Mouse (Mus musculus): Measurements from ENCODE around the gene Cradd. TPM values are rescaled to one million over a fixed set of nuclear protein-coding genes. Genes with fewer than 3 reads are reported as not detected.

Cradd gene
- polyA plus RNA-seq, 1 experiment from 2014 or later = 11.7 TPM

DNA sequence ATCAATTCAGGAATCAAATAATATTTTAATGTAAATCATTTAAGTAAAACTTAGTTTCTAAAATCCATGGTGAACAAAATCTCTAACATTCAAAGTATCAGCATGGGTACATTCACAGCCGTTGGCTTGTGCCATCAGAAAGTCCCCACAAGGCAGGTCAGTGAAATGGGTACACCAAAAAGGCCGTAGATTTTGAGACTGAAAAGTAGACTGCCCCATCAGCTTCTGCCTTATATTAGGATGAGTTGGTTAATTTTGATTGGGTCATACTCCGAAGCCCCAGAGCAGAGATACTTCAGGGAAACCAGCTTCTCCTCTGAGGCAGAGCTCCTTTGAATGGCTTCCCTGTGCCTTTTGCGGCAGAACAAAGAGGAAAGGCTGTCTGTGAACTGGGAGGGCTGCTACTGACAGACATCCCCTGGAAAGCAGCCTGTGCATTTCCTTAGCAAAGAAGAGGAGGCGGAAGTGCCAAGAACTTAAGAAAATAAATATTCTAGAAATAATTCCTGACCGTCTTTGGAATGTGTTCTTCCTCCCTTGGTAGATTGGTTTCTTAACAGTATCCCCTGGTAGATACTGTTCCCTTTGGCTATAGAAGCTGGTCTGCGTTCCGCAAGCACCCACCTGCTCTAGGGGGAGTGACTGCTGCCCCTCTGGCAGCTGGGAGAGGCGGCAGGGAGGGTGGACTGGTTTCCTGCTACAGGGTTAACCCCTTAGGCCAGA, 178.6 kb downstream of the Cradd start:
- peaks cover 38% of the 10 kb centered on the region for H3K4me1 ChIP-seq (ENCODE audit: control insufficient read depth, insufficient read depth, low read length)
- no peaks in the 10 kb centered on the region for H3K36me3 ChIP-seq (ENCODE audit: control insufficient read depth, insufficient read depth, low read length)
- peak; percentile 45 for ATAC-seq
- peak; percentile 65 for DNase-seq (ENCODE audit: low spot score)
- H3K9ac ChIP-seq (ENCODE audit: low read length) = peak overlapping the region; percentile 29; the same call in 1 of the 2 replicates
- H3K4me2 ChIP-seq (ENCODE audit: low read length) = no peak overlapping the region
- WGBS = 25% methylated on average over 9 of the region's 9 CpGs
- no peak overlapping the region for H3K4me3 ChIP-seq (ENCODE audit: low read depth, low read length)
- H3K9me3 ChIP-seq (replicated peaks; ENCODE audit: control insufficient read depth, low read length) = no peaks in the 10 kb centered on the region
- H3K27ac ChIP-seq (ENCODE audit: low read depth, low read length) = peak overlapping the region; percentile 27
- no peaks in the 10 kb centered on the region for H3K27me3 ChIP-seq (replicated peaks; ENCODE audit: control insufficient read depth, insufficient read depth, low read length)

DNA sequence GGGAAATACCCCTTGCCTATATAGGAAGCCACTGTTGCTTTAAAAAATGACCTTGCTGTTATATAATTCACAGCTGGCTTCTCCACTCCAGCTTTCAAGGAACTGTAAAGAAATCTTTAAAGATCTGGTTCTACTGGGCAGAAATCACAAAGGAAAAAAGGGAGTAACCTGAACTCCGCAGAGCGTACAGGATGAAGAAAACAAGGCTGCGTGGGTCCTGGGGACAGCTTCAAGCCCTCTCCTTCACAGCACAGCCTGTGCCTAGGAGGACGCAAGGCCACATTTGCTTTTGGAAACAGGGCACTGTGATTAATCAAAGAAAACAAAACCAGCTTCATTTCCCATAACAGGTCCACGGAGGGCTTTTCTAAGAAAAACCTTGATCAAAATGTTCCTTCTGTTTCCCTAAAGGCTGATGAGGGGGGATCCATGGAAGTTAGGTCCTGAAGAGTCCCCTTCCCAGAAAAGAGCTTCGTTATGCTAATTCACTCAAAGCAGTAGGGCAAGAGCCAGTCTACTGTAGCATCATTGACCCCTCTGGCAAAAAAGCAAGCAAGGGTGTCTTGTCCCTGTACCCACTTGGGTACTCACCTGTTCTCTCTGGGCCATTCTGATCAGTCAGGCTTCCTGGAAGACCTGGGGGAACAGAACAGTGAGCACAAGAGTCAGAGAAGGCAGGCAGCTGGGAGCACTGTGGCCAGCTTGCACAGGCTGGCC, 179.4 kb downstream of the Cradd start:
- ATAC-seq = no peak
- no peaks in the 10 kb centered on the region for H3K27me3 ChIP-seq (replicated peaks; ENCODE audit: control insufficient read depth, insufficient read depth, low read length)
- 0 out of 2 replicates have a peak overlapping the region, but pooled peaks have one; percentile 27 for H3K27ac ChIP-seq (ENCODE audit: low read depth, low read length)
- no peak overlapping the region for H3K4me2 ChIP-seq (ENCODE audit: low read length)
- H3K9ac ChIP-seq (ENCODE audit: low read length) = peak overlapping the region; percentile 6; the same call in 1 of the 2 replicates
- H3K36me3 ChIP-seq (ENCODE audit: control insufficient read depth, insufficient read depth, low read length) = no peaks in the 10 kb centered on the region
- H3K9me3 ChIP-seq (replicated peaks; ENCODE audit: control insufficient read depth, low read length) = no peaks in the 10 kb centered on the region
- peaks cover 38% of the 10 kb centered on the region for H3K4me1 ChIP-seq (ENCODE audit: control insufficient read depth, insufficient read depth, low read length)
- H3K4me3 ChIP-seq (ENCODE audit: low read depth, low read length) = no peak overlapping the region
- DNase-seq (ENCODE audit: low spot score) = no peak
- 48% methylated on average over 6 of the region's 6 CpGs for WGBS

DNA sequence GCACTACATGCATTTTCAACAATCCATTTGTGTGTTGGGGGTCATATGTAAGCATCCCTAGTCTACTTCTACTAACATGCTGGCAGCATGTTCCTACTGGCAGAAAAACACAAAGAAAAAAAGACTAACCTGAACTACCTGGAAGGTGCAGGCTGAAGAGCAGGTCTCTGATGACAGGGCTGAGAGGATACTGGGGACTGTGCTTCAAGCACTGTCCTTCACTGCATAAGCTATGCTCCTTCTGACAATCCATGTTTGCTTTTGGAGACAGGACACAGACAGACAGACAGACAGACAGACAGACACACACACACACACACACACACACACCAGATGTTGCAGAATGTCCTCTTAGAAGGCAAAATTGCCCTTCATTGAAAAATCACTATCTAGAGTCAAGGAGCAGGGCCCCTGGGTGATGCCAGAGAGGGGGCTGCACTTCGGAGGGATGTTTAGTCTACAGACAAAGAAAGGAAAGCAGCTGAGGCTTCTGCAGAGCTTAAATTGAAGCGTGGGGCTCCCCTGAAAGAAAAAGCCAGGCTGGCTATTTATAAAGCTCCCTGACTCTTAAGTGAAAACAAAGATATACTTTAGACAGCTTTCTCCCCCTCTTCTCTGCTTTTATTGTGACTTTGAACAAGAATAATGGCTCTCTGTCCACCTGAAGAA, 180.4 kb downstream of the Cradd start:
- DNase-seq (ENCODE audit: low spot score) = peak; percentile 40

DNA sequence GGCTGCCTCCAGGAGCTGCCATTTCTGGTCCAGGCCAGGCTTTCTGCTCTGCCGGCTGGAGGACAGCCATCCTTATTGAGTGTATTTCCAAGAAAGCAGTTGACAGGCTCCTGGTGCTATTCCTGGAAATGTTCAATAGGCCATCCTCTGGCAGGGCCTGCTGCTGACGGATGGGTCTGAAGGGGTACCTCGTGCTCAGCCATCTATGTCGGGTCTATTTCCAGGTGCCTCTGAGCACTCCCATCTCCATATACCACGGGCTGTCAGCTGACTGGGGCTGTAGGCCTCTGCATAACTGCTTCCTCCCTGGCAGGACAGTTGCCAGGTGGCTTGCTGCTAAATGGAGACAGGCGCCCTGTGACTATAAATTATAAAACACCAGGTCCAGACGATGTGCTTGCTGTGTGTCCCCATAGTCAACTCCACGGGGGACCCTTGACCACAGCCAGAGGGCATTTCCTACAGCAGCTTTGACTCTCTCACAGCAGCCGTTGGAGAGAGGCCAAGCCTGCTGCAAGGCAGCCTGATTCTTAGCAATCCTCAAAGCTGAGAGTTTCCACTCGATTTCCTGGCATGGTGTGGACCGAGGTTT, 181.0 kb downstream of the Cradd start:
- ATAC-seq (peak; percentile 49), DNase-seq (ENCODE audit: low spot score) (peak; percentile 74)
- WGBS = 21% methylated on average over 11 of the region's 11 CpGs
- Histone ChIP-seq H3K27me3 (replicated peaks; ENCODE audit: control insufficient read depth, insufficient read depth, low read length) (no peaks in the 10 kb centered on the region), H3K9me3 (replicated peaks; ENCODE audit: control insufficient read depth, low read length) (no peaks in the 10 kb centered on the region), H3K4me3 (ENCODE audit: low read depth, low read length) (no peak overlapping the region), H3K4me1 (ENCODE audit: control insufficient read depth, insufficient read depth, low read length) (peaks cover 38% of the 10 kb centered on the region), H3K36me3 (ENCODE audit: control insufficient read depth, insufficient read depth, low read length) (no peaks in the 10 kb centered on the region), H3K27ac (ENCODE audit: low read depth, low read length) (peak overlapping the region; percentile 53; the same call in 1 of the 2 replicates), H3K9ac (ENCODE audit: low read length) (peak overlapping the region; percentile 32), H3K4me2 (ENCODE audit: low read length) (no peak overlapping the region)

More for the DNA sequence above, 180.4 kb downstream of the Cradd start:
- 7% methylated on average over 2 of the region's 2 CpGs for WGBS
- Histone ChIP-seq H3K4me1 (ENCODE audit: control insufficient read depth, insufficient read depth, low read length) (peaks cover 38% of the 10 kb centered on the region), H3K9ac (ENCODE audit: low read length) (peak overlapping the region; percentile 32), H3K9me3 (replicated peaks; ENCODE audit: control insufficient read depth, low read length) (no peaks in the 10 kb centered on the region), H3K4me3 (ENCODE audit: low read depth, low read length) (no peak overlapping the region), H3K36me3 (ENCODE audit: control insufficient read depth, insufficient read depth, low read length) (no peaks in the 10 kb centered on the region), H3K4me2 (ENCODE audit: low read length) (no peak overlapping the region), H3K27me3 (replicated peaks; ENCODE audit: control insufficient read depth, insufficient read depth, low read length) (no peaks in the 10 kb centered on the region), H3K27ac (ENCODE audit: low read depth, low read length) (peak overlapping the region; percentile 53; the same call in 1 of the 2 replicates)
- no peak for ATAC-seq

DNA sequence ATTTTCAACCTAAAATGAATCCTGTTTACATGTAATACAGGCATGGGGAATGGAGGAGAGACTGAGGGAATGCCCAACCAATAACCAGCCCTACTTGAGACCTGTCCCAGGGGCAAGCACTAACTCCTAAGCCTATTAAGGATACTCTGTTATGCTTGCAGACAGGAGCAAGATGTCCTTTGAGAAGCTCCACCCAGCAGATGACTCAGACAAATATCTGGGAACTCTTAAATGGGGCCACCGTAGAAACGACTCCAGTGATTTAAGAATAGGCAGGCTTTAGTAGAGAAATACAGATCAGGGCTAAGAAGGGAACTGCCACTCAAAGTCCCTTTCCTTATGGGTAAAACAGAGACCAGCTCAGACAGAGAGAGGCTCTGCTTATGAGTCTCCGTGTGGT, 182.9 kb downstream of the Cradd start:
- DNase-seq (ENCODE audit: low spot score) = no peak
- no peaks in the 10 kb centered on the region for H3K36me3 ChIP-seq (ENCODE audit: control insufficient read depth, insufficient read depth, low read length)
- H3K27me3 ChIP-seq (replicated peaks; ENCODE audit: control insufficient read depth, insufficient read depth, low read length) = no peaks in the 10 kb centered on the region
- no peaks in the 10 kb centered on the region for H3K9me3 ChIP-seq (replicated peaks; ENCODE audit: control insufficient read depth, low read length)
- no peak overlapping the region for H3K27ac ChIP-seq (ENCODE audit: low read depth, low read length)
- ATAC-seq = no peak
- H3K4me3 ChIP-seq (ENCODE audit: low read depth, low read length) = no peak overlapping the region
- H3K4me1 ChIP-seq (ENCODE audit: control insufficient read depth, insufficient read depth, low read length) = peaks cover 32% of the 10 kb centered on the region
- H3K9ac ChIP-seq (ENCODE audit: low read length) = no peak overlapping the region
- 77% methylated on average over 3 of the region's 3 CpGs for WGBS
- no peak overlapping the region for H3K4me2 ChIP-seq (ENCODE audit: low read length)

DNA sequence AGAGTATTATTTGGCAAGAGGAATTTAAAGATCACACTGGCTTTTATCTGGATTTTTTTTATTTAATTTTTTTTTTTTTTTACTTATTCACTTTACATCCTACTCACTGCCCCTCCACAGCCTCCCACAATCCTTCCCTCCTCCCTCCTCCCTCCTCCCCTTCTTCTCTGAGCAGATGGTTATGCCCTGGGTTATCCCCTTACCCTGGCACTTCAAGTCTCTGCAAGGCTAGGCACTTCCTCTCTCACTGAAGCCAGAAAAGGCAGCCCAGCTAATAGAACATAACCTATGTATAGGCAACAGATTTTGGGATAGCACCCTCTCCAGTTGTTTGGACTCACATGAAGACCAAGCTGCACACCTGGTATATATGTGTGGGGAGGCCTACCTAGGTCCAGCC, 183.7 kb downstream of the Cradd start:
- no peak for DNase-seq (ENCODE audit: low spot score)
- Histone ChIP-seq H3K36me3 (ENCODE audit: control insufficient read depth, insufficient read depth, low read length) (no peaks in the 10 kb centered on the region), H3K4me3 (ENCODE audit: low read depth, low read length) (no peak overlapping the region), H3K27me3 (replicated peaks; ENCODE audit: control insufficient read depth, insufficient read depth, low read length) (no peaks in the 10 kb centered on the region), H3K4me1 (ENCODE audit: control insufficient read depth, insufficient read depth, low read length) (peaks cover 25% of the 10 kb centered on the region), H3K9me3 (replicated peaks; ENCODE audit: control insufficient read depth, low read length) (no peaks in the 10 kb centered on the region), H3K9ac (ENCODE audit: low read length) (no peak overlapping the region), H3K27ac (ENCODE audit: low read depth, low read length) (no peak overlapping the region), H3K4me2 (ENCODE audit: low read length) (no peak overlapping the region)
- ATAC-seq = no peak

DNA sequence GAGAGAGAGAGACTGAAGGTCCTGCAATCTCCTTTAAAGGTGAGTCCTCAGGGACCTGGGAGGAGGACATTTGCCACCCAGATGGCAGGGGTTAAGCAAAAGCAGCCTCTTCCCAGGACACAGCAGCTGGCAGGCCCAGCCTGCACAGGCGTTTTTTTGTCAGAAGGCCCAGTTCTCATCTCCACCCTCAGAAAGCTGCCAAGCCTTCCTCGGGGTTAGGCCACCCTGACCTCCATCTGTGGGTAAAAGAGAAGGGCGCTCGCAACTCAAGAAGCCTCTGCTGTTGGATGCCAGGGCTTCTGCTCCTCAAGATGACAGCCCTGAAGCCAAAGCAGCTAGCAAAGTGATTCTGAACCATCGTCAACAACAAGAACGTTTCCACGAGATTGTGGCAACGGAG, 184.3 kb downstream of the Cradd start:
- H3K36me3 ChIP-seq (ENCODE audit: control insufficient read depth, insufficient read depth, low read length) = no peaks in the 10 kb centered on the region
- H3K4me1 ChIP-seq (ENCODE audit: control insufficient read depth, insufficient read depth, low read length) = peaks cover 20% of the 10 kb centered on the region
- H3K4me2 ChIP-seq (ENCODE audit: low read length) = no peak overlapping the region
- H3K9me3 ChIP-seq (replicated peaks; ENCODE audit: control insufficient read depth, low read length) = no peaks in the 10 kb centered on the region
- 58% methylated on average over 8 of the region's 8 CpGs for WGBS
- no peak overlapping the region for H3K9ac ChIP-seq (ENCODE audit: low read length)
- DNase-seq (ENCODE audit: low spot score) (peak; percentile 37), ATAC-seq (no peak)
- no peak overlapping the region for H3K4me3 ChIP-seq (ENCODE audit: low read depth, low read length)
- H3K27ac ChIP-seq (ENCODE audit: low read depth, low read length) = peak overlapping the region; percentile 23; the same call in 1 of the 2 replicates
- no peaks in the 10 kb centered on the region for H3K27me3 ChIP-seq (replicated peaks; ENCODE audit: control insufficient read depth, insufficient read depth, low read length)

DNA sequence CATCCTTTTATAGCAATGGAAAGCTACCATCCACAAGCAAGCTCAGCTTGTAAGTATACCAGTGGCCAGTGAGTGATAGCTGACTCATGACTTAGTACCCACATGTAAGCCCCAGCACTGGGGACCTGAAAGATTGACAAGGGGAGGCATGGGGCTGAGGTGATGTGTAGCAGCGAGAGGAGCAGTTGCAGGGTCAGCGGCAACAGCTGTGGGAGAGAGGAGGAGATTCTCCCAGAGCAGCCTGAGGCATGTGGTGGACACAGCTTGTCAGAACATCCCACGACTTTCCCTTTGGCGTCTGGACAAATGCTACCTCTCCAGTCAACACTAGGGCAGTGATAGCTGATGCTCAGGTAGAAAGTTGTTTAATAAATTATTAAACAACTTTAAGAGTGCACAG, 190.9 kb downstream of the Cradd start:
- Histone ChIP-seq H3K36me3 (ENCODE audit: control insufficient read depth, insufficient read depth, low read length) (no peaks in the 10 kb centered on the region), H3K27ac (ENCODE audit: low read depth, low read length) (no peak overlapping the region), H3K4me1 (ENCODE audit: control insufficient read depth, insufficient read depth, low read length) (no peaks in the 10 kb centered on the region), H3K4me2 (ENCODE audit: low read length) (no peak overlapping the region), H3K9ac (ENCODE audit: low read length) (no peak overlapping the region), H3K9me3 (replicated peaks; ENCODE audit: control insufficient read depth, low read length) (no peaks in the 10 kb centered on the region), H3K4me3 (ENCODE audit: low read depth, low read length) (no peak overlapping the region), H3K27me3 (replicated peaks; ENCODE audit: control insufficient read depth, insufficient read depth, low read length) (no peaks in the 10 kb centered on the region)
- WGBS = 81% methylated on average over 4 of the region's 4 CpGs
- DNase-seq (ENCODE audit: low spot score) (no peak), ATAC-seq (no peak)

Measured in forebrain, embryonic 14.5 days (tissue).